Mouse (Mus musculus): ENCODE data around the gene Zfp36. TPM values are rescaled to one million over a fixed set of nuclear protein-coding genes. Genes with fewer than 3 reads are reported as not detected.
"Not testable (repeated sequence)": the region's sequence is repeated elsewhere in the genome, so short reads cannot be mapped to it uniquely, and the experiment has no call there.

The Zfp36 gene
- polyA plus RNA-seq, 1 experiment from 2014 or later = 4.2 TPM

GRCm38 (mm10) chr7:28395425-28395824 lies 15.4 kb upstream of the Zfp36 start:
- WGBS = 95% methylated on average over 4 of the region's 4 CpGs
- H3K9me3 ChIP-seq = no peaks in the 10 kb centered on the region
- no peak for ATAC-seq

GRCm38 (mm10) chr7:28393272-28393951 lies 13.4 kb upstream of the Zfp36 start:
- peak overlapping the region; percentile 70 for H3K27ac ChIP-seq
- 6% methylated on average over 22 of the region's 22 CpGs for WGBS
- ATAC-seq = no peak

More at GRCm38 (mm10) chr7:28395425-28395824, 15.4 kb upstream of the Zfp36 start:
- no peak overlapping the region for H3K4me2 ChIP-seq (replicated peaks)
- H3K9ac ChIP-seq (replicated peaks) = no peak overlapping the region
- peaks cover 20% of the 10 kb centered on the region for H3K4me1 ChIP-seq (replicated peaks)
- no peak overlapping the region for H3K4me3 ChIP-seq (replicated peaks)
- no peak overlapping the region for H3K27ac ChIP-seq
- H3K27me3 ChIP-seq = no peaks in the 10 kb centered on the region
- H3K36me3 ChIP-seq = peaks cover 58% of the 10 kb centered on the region

GRCm38 (mm10) chr7:28392429-28393271 lies 12.6 kb upstream of the Zfp36 start, which contains the start of the genes Med29 and Paf1:
Gene Med29, minus strand, starts transcription at chr7:28392708.
Gene Paf1, plus strand, starts transcription at chr7:28392951.
- WGBS = under 1% methylated on average over 58 of the region's 58 CpGs
- H3K4me3 ChIP-seq (replicated peaks) = peak within 1 kb of the TSS; percentile 83
- no peaks in the 10 kb centered on the region for H3K27me3 ChIP-seq
- peaks cover 59% of the 10 kb centered on the region for H3K36me3 ChIP-seq
- H3K4me2 ChIP-seq (replicated peaks) = peak within 1 kb of the TSS; percentile 98
- H3K4me1 ChIP-seq (replicated peaks) = peaks cover 20% of the 10 kb centered on the region
- ATAC-seq = peak; percentile 99
- H3K9ac ChIP-seq (replicated peaks) = peak within 1 kb of the TSS; percentile 93
- H3K27ac ChIP-seq = peak within 1 kb of the TSS; percentile 70
- H3K9me3 ChIP-seq = no peaks in the 10 kb centered on the region

More at GRCm38 (mm10) chr7:28393272-28393951, 13.4 kb upstream of the Zfp36 start:
- Histone ChIP-seq H3K4me3 (replicated peaks) (peak overlapping the region; percentile 83), H3K27me3 (no peaks in the 10 kb centered on the region), H3K36me3 (peaks cover 59% of the 10 kb centered on the region), H3K9me3 (no peaks in the 10 kb centered on the region), H3K9ac (replicated peaks) (peak overlapping the region; percentile 93), H3K4me2 (replicated peaks) (peak overlapping the region; percentile 98), H3K4me1 (replicated peaks) (peaks cover 20% of the 10 kb centered on the region)

GRCm38 (mm10) chr7:28390331-28390730 lies 10.3 kb upstream of the Zfp36 start:
- no peak for ATAC-seq
- no peaks in the 10 kb centered on the region for H3K9me3 ChIP-seq
- H3K9ac ChIP-seq (replicated peaks) = no peak overlapping the region
- no peaks in the 10 kb centered on the region for H3K27me3 ChIP-seq
- H3K4me1 ChIP-seq (replicated peaks) = peaks cover 20% of the 10 kb centered on the region
- 99% methylated on average over 3 of the region's 3 CpGs for WGBS
- H3K4me3 ChIP-seq (replicated peaks) = no peak overlapping the region
- H3K4me2 ChIP-seq (replicated peaks) = no peak overlapping the region
- peaks cover 58% of the 10 kb centered on the region for H3K36me3 ChIP-seq
- no peak overlapping the region for H3K27ac ChIP-seq

- Histone ChIP-seq H3K36me3 (peaks cover 53% of the 10 kb centered on the region), H3K4me1 (replicated peaks) (peaks cover 17% of the 10 kb centered on the region)
- H3K27ac ChIP-seq; H3K4me3 ChIP-seq (replicated peaks); H3K9ac ChIP-seq (replicated peaks); H3K4me2 ChIP-seq (replicated peaks); ATAC-seq; H3K9me3 ChIP-seq; H3K27me3 ChIP-seq: not testable (repeated sequence)
- 90% methylated on average over 7 of the region's 7 CpGs for WGBS
These were observed 7.3 kb upstream of the Zfp36 start for GRCm38 (mm10) chr7:28387384-28387783.

- not testable (repeated sequence) for H3K4me3 ChIP-seq (replicated peaks); H3K4me2 ChIP-seq (replicated peaks); H3K27ac ChIP-seq; H3K9ac ChIP-seq (replicated peaks); ATAC-seq; H3K9me3 ChIP-seq; H3K27me3 ChIP-seq
- Histone ChIP-seq H3K36me3 (peaks cover 53% of the 10 kb centered on the region), H3K4me1 (replicated peaks) (peaks cover 21% of the 10 kb centered on the region)
- 88% methylated on average over 6 of the region's 6 CpGs for WGBS
These were observed 6.8 kb upstream of the Zfp36 start for GRCm38 (mm10) chr7:28386877-28387276.

GRCm38 (mm10) chr7:28386462-28386861 lies 6.4 kb upstream of the Zfp36 start:
- Histone ChIP-seq H3K4me1 (replicated peaks) (peaks cover 21% of the 10 kb centered on the region), H3K9me3 (no peaks in the 10 kb centered on the region), H3K27ac (no peak overlapping the region), H3K36me3 (peaks cover 53% of the 10 kb centered on the region), H3K9ac (replicated peaks) (no peak overlapping the region), H3K4me2 (replicated peaks) (no peak overlapping the region), H3K4me3 (replicated peaks) (no peak overlapping the region), H3K27me3 (no peaks in the 10 kb centered on the region)
- peak; percentile 72 for ATAC-seq
- 20% methylated on average over 4 of the region's 4 CpGs for WGBS

- 90% methylated on average over 6 of the region's 7 CpGs for WGBS
- Histone ChIP-seq H3K27me3 (0 out of 2 replicates have a peak, but pooled peaks cover 4% of the 10 kb centered on the region), H3K27ac (no peak overlapping the region), H3K4me2 (replicated peaks) (no peak overlapping the region), H3K4me3 (replicated peaks) (no peak overlapping the region), H3K4me1 (replicated peaks) (peaks cover 21% of the 10 kb centered on the region), H3K9me3 (no peaks in the 10 kb centered on the region), H3K9ac (replicated peaks) (no peak overlapping the region), H3K36me3 (peaks cover 53% of the 10 kb centered on the region)
- ATAC-seq = no peak
These were observed 6.0 kb upstream of the Zfp36 start for GRCm38 (mm10) chr7:28386007-28386406.

- peaks cover 26% of the 10 kb centered on the region for H3K4me1 ChIP-seq (replicated peaks)
- no peak overlapping the region for H3K9ac ChIP-seq (replicated peaks)
- no peaks in the 10 kb centered on the region for H3K9me3 ChIP-seq
- peaks cover 45% of the 10 kb centered on the region for H3K36me3 ChIP-seq
- no peak overlapping the region for H3K4me2 ChIP-seq (replicated peaks)
- H3K27ac ChIP-seq = no peak overlapping the region
- 95% methylated on average over 9 of the region's 9 CpGs for whole genome bisulfite sequencing
- no peak overlapping the region for H3K4me3 ChIP-seq (replicated peaks)
- H3K27me3 ChIP-seq = 0 out of 2 replicates have a peak, but pooled peaks cover 6% of the 10 kb centered on the region
- no peak for ATAC-seq
These were observed 5.1 kb upstream of the Zfp36 start for GRCm38 (mm10) chr7:28385196-28385595.

GRCm38 (mm10) chr7:28384162-28384561 lies 4.1 kb upstream of the Zfp36 start:
- no peak for ATAC-seq
- WGBS = 83% methylated on average over 6 of the region's 6 CpGs
- 0 out of 2 replicates have a peak, but pooled peaks cover 6% of the 10 kb centered on the region for H3K27me3 ChIP-seq

GRCm38 (mm10) chr7:28383606-28384005 lies 3.6 kb upstream of the Zfp36 start:
- H3K27me3 ChIP-seq = 0 out of 2 replicates have a peak, but pooled peaks cover 6% of the 10 kb centered on the region
- 81% methylated on average over 4 of the region's 4 CpGs for WGBS
- H3K36me3 ChIP-seq = peaks cover 31% of the 10 kb centered on the region
- peaks cover 37% of the 10 kb centered on the region for H3K4me1 ChIP-seq (replicated peaks)
- H3K27ac ChIP-seq = no peak overlapping the region
- no peak for ATAC-seq
- H3K4me2 ChIP-seq (replicated peaks) = no peak overlapping the region
- H3K9me3 ChIP-seq = no peaks in the 10 kb centered on the region
- no peak overlapping the region for H3K9ac ChIP-seq (replicated peaks)
- H3K4me3 ChIP-seq (replicated peaks) = no peak overlapping the region

More at GRCm38 (mm10) chr7:28384162-28384561, 4.1 kb upstream of the Zfp36 start:
- no peak overlapping the region for H3K4me2 ChIP-seq (replicated peaks)
- no peak overlapping the region for H3K9ac ChIP-seq (replicated peaks)
- H3K4me1 ChIP-seq (replicated peaks) = peaks cover 32% of the 10 kb centered on the region
- H3K9me3 ChIP-seq = no peaks in the 10 kb centered on the region
- H3K4me3 ChIP-seq (replicated peaks) = no peak overlapping the region
- H3K36me3 ChIP-seq = peaks cover 36% of the 10 kb centered on the region
- no peak overlapping the region for H3K27ac ChIP-seq

- no peak for ATAC-seq
- 80% methylated on average over 11 of the region's 11 CpGs for WGBS
- Histone ChIP-seq H3K9ac (replicated peaks) (no peak overlapping the region), H3K4me3 (replicated peaks) (no peak overlapping the region), H3K9me3 (no peaks in the 10 kb centered on the region), H3K4me2 (replicated peaks) (no peak overlapping the region), H3K4me1 (replicated peaks) (peaks cover 43% of the 10 kb centered on the region), H3K36me3 (peaks cover 25% of the 10 kb centered on the region), H3K27me3 (peaks cover 7% of the 10 kb centered on the region), H3K27ac (no peak overlapping the region)
These were observed 2.9 kb upstream of the Zfp36 start for GRCm38 (mm10) chr7:28382981-28383396.
